Mouse (Mus musculus): ENCODE measurements at regions not wholly inside any gene's neighbourhood (a gene's known extent, or its start where the extent isn't known, plus 50 kb on each side); places are given as distances from the start of the nearest gene placed in this dataset.

- WGBS: 77% methylated on average over 3 of the region's 3 CpGs
- ATAC-seq (ENCODE audit: low read depth): no peak
- Histone ChIP-seq H3K27ac (ENCODE audit: low read depth, low read length) (no peak overlapping the region), H3K27me3 (ENCODE audit: control insufficient read depth, insufficient read depth, low read length) (no peaks in the 10 kb centered on the region), H3K36me3 (ENCODE audit: control insufficient read depth, insufficient read depth, low read length) (no peaks in the 10 kb centered on the region), H3K9me3 (ENCODE audit: control insufficient read depth, low read length) (no peaks in the 10 kb centered on the region), H3K9ac (replicated peaks; ENCODE audit: low read depth, low read length) (no peak overlapping the region), H3K4me1 (ENCODE audit: control insufficient read depth, insufficient read depth, low read length) (no peaks in the 10 kb centered on the region), H3K4me2 (ENCODE audit: low read depth, low read length) (no peak overlapping the region), H3K4me3 (ENCODE audit: low read depth, low read length) (no peak overlapping the region)
Observed at GRCm38 (mm10) chr13:82849037-82849436, 654.8 kb upstream of the Mef2c start.

DNA sequence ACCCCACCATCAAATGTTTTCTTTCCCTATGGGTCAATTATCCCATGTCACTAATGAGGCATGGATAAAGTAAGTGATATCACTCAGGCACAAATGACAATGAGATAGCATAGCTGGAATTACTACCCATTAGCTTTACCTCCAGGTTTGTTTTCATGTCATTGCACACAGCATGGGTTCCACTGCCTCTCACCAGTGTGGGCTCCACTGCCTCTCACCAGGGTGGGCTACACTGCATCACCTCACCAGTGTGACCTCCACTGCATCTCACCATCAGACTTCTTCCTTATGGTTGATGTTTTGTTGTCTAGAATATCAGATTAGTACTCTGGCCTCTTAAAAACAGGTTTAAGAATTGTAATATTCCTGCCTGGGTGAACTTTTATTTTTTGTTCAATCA is 634.0 kb upstream of the Mef2c start:
- Histone ChIP-seq H3K9ac (replicated peaks; ENCODE audit: low read depth, low read length) (no peak overlapping the region), H3K27ac (ENCODE audit: low read depth, low read length) (no peak overlapping the region), H3K27me3 (ENCODE audit: control insufficient read depth, insufficient read depth, low read length) (no peaks in the 10 kb centered on the region), H3K4me3 (ENCODE audit: low read depth, low read length) (no peak overlapping the region), H3K4me2 (ENCODE audit: low read depth, low read length) (no peak overlapping the region), H3K4me1 (ENCODE audit: control insufficient read depth, insufficient read depth, low read length) (no peaks in the 10 kb centered on the region), H3K36me3 (ENCODE audit: control insufficient read depth, insufficient read depth, low read length) (no peaks in the 10 kb centered on the region), H3K9me3 (ENCODE audit: control insufficient read depth, low read length) (no peaks in the 10 kb centered on the region)
- peak; percentile 51; the same call in 1 of the 2 replicates for ATAC-seq (ENCODE audit: low read depth)

DNA sequence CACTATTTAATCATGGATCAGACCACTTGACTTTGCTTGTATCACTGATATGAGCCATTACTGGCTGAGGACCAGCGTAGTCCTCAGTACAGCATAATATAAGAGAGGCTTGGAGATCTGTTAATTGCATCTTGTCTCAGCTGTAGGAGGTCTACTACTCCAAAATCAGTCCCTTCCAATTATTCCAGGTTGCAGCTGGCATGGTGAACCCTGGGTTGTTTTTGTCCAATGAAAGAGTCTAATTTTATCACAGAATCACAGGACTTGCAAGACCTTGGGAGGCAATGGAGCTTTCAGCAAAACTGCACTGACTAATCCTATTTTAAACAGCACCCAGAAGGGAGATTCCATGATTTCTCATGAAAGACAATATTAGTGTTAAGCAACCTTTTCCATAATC is 629.7 kb upstream of the Mef2c start:
- Histone ChIP-seq H3K9me3 (ENCODE audit: control insufficient read depth, low read length) (no peaks in the 10 kb centered on the region), H3K9ac (replicated peaks; ENCODE audit: low read depth, low read length) (no peak overlapping the region), H3K27me3 (ENCODE audit: control insufficient read depth, insufficient read depth, low read length) (no peaks in the 10 kb centered on the region), H3K4me3 (ENCODE audit: low read depth, low read length) (no peak overlapping the region), H3K4me1 (ENCODE audit: control insufficient read depth, insufficient read depth, low read length) (no peaks in the 10 kb centered on the region), H3K36me3 (ENCODE audit: control insufficient read depth, insufficient read depth, low read length) (no peaks in the 10 kb centered on the region), H3K27ac (ENCODE audit: low read depth, low read length) (no peak overlapping the region), H3K4me2 (ENCODE audit: low read depth, low read length) (no peak overlapping the region)
- no peak for ATAC-seq (ENCODE audit: low read depth)
- 91% methylated on average over 1 of the region's 1 CpGs for WGBS

- Histone ChIP-seq H3K27ac (ENCODE audit: low read depth, low read length) (no peak overlapping the region), H3K27me3 (ENCODE audit: control insufficient read depth, insufficient read depth, low read length) (no peaks in the 10 kb centered on the region), H3K9ac (replicated peaks; ENCODE audit: low read depth, low read length) (no peak overlapping the region), H3K9me3 (ENCODE audit: control insufficient read depth, low read length) (no peaks in the 10 kb centered on the region), H3K4me1 (ENCODE audit: control insufficient read depth, insufficient read depth, low read length) (no peaks in the 10 kb centered on the region), H3K4me3 (ENCODE audit: low read depth, low read length) (no peak overlapping the region), H3K4me2 (ENCODE audit: low read depth, low read length) (no peak overlapping the region), H3K36me3 (ENCODE audit: control insufficient read depth, insufficient read depth, low read length) (no peaks in the 10 kb centered on the region)
- no peak for ATAC-seq (ENCODE audit: low read depth)
Observed at GRCm38 (mm10) chr13:82883368-82883767, 620.5 kb upstream of the Mef2c start.

DNA sequence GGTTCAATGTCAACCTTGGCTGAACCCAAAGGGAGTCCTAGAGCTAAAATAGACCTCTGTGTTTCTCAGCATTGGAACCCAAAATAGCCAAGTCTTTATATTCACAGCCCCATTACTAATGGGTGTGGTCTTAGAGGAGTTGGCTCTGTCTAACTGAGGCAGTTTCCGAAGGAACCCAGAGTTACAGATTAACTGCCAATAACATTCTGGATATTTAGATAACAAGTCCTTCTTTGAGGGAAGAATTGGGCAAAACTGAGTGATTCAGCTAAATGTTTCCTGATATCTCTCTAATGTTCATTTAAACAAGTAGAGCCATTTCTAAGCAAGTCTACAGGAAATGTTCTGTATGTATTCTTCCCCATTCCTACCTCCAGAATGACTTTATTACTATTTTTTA is 615.1 kb upstream of the Mef2c start:
- Histone ChIP-seq H3K9me3 (ENCODE audit: control insufficient read depth, low read length) (no peaks in the 10 kb centered on the region), H3K36me3 (ENCODE audit: control insufficient read depth, insufficient read depth, low read length) (no peaks in the 10 kb centered on the region), H3K27ac (ENCODE audit: low read depth, low read length) (no peak overlapping the region), H3K4me2 (ENCODE audit: low read depth, low read length) (no peak overlapping the region), H3K4me3 (ENCODE audit: low read depth, low read length) (no peak overlapping the region), H3K4me1 (ENCODE audit: control insufficient read depth, insufficient read depth, low read length) (no peaks in the 10 kb centered on the region), H3K9ac (replicated peaks; ENCODE audit: low read depth, low read length) (no peak overlapping the region), H3K27me3 (ENCODE audit: control insufficient read depth, insufficient read depth, low read length) (no peaks in the 10 kb centered on the region)
- WGBS: 100% methylated on average over 1 of the region's 1 CpGs
- no peak for ATAC-seq (ENCODE audit: low read depth)

DNA sequence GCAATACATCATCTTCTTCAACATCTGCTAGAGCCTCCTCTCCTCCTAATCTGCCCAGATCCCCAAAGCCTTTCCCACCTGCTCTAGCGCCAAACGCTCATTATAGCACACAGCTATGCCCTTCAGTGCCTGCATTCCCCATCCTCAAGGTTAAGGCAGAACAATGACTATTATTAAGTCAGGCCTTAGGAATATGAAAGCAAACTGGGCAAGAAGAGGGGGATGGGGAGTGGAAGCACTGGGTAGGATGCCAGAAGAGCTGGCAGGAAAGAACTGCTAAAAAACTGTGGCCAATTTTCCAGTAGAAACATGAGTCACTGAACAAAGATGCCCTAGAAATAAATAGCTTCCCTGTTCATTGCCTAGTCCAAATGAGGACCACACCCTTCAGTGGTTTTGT is 611.1 kb upstream of the Mef2c start:
- no peak overlapping the region for H3K4me3 ChIP-seq (ENCODE audit: low read depth, low read length)
- no peaks in the 10 kb centered on the region for H3K4me1 ChIP-seq (ENCODE audit: control insufficient read depth, insufficient read depth, low read length)
- no peaks in the 10 kb centered on the region for H3K36me3 ChIP-seq (ENCODE audit: control insufficient read depth, insufficient read depth, low read length)
- H3K9ac ChIP-seq (replicated peaks; ENCODE audit: low read depth, low read length): no peak overlapping the region
- no peak overlapping the region for H3K27ac ChIP-seq (ENCODE audit: low read depth, low read length)
- H3K27me3 ChIP-seq (ENCODE audit: control insufficient read depth, insufficient read depth, low read length): no peaks in the 10 kb centered on the region
- WGBS: 75% methylated on average over 2 of the region's 2 CpGs
- H3K4me2 ChIP-seq (ENCODE audit: low read depth, low read length): no peak overlapping the region
- no peaks in the 10 kb centered on the region for H3K9me3 ChIP-seq (ENCODE audit: control insufficient read depth, low read length)
- no peak for ATAC-seq (ENCODE audit: low read depth)

- Histone ChIP-seq H3K4me3 (ENCODE audit: low read depth, low read length) (no peak overlapping the region), H3K27ac (ENCODE audit: low read depth, low read length) (no peak overlapping the region), H3K9ac (replicated peaks; ENCODE audit: low read depth, low read length) (no peak overlapping the region), H3K36me3 (ENCODE audit: control insufficient read depth, insufficient read depth, low read length) (no peaks in the 10 kb centered on the region), H3K4me2 (ENCODE audit: low read depth, low read length) (no peak overlapping the region), H3K4me1 (ENCODE audit: control insufficient read depth, insufficient read depth, low read length) (no peaks in the 10 kb centered on the region), H3K9me3 (ENCODE audit: control insufficient read depth, low read length) (no peaks in the 10 kb centered on the region), H3K27me3 (ENCODE audit: control insufficient read depth, insufficient read depth, low read length) (no peaks in the 10 kb centered on the region)
- ATAC-seq (ENCODE audit: low read depth): no peak
- WGBS: 71% methylated on average over 4 of the region's 4 CpGs
Observed at GRCm38 (mm10) chr13:82899686-82900085, 604.1 kb upstream of the Mef2c start.

DNA sequence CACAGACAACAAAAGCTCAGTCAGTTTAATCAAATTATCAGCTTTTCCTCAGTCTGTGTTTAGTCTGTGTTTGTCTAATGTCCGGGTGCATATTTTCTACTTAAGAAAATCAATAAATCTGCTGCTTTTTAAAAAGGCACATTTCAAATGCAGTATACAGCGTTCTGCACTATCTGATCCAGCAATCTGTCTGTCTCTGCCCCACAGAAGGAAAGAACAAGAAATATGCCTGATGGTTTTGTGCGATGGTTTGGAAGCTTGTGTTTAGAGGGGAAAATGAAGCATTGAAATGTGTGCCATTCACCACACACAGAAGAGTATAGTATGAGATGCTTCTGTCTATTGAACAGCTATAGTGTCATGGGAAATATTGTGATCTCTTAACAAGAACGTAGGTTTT is 601.7 kb upstream of the Mef2c start:
- no peak overlapping the region for H3K27ac ChIP-seq (ENCODE audit: low read depth, low read length)
- no peaks in the 10 kb centered on the region for H3K4me1 ChIP-seq (ENCODE audit: control insufficient read depth, insufficient read depth, low read length)
- no peak for ATAC-seq (ENCODE audit: low read depth)
- no peak overlapping the region for H3K4me2 ChIP-seq (ENCODE audit: low read depth, low read length)
- H3K27me3 ChIP-seq (ENCODE audit: control insufficient read depth, insufficient read depth, low read length): no peaks in the 10 kb centered on the region
- no peaks in the 10 kb centered on the region for H3K36me3 ChIP-seq (ENCODE audit: control insufficient read depth, insufficient read depth, low read length)
- 75% methylated on average over 4 of the region's 4 CpGs for whole genome bisulfite sequencing
- H3K9ac ChIP-seq (replicated peaks; ENCODE audit: low read depth, low read length): no peak overlapping the region
- H3K4me3 ChIP-seq (ENCODE audit: low read depth, low read length): no peak overlapping the region
- no peaks in the 10 kb centered on the region for H3K9me3 ChIP-seq (ENCODE audit: control insufficient read depth, low read length)

- Histone ChIP-seq H3K36me3 (ENCODE audit: control insufficient read depth, insufficient read depth, low read length) (no peaks in the 10 kb centered on the region), H3K27me3 (ENCODE audit: control insufficient read depth, insufficient read depth, low read length) (no peaks in the 10 kb centered on the region), H3K4me1 (ENCODE audit: control insufficient read depth, insufficient read depth, low read length) (no peaks in the 10 kb centered on the region), H3K4me2 (ENCODE audit: low read depth, low read length) (no peak overlapping the region), H3K9ac (replicated peaks; ENCODE audit: low read depth, low read length) (no peak overlapping the region), H3K4me3 (ENCODE audit: low read depth, low read length) (no peak overlapping the region), H3K27ac (ENCODE audit: low read depth, low read length) (no peak overlapping the region), H3K9me3 (ENCODE audit: control insufficient read depth, low read length) (no peaks in the 10 kb centered on the region)
- ATAC-seq (ENCODE audit: low read depth): no peak
Observed at GRCm38 (mm10) chr13:82903637-82904036, 600.2 kb upstream of the Mef2c start.

DNA sequence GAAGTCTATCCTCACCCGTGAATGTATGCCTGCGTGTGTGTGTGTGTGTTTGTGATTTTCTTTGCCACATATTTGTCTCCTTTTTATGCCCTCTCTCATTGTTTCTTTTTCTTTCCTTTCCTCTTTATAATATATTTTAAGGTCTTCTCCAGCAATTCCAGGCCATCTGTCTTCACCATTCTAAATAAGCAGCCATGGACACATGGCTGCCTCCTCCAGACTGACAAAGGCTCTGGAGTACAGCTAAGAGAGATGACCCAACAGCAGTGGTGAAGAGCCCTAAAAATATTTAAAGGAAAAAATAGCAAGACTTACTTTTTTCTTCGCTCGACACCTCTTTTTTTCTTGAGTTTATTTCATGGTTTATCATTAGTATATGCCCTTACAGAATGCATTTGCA is 596.1 kb upstream of the Mef2c start:
- no peaks in the 10 kb centered on the region for H3K27me3 ChIP-seq (ENCODE audit: control insufficient read depth, insufficient read depth, low read length)
- H3K4me1 ChIP-seq (ENCODE audit: control insufficient read depth, insufficient read depth, low read length): no peaks in the 10 kb centered on the region
- H3K4me3 ChIP-seq (ENCODE audit: low read depth, low read length): no peak overlapping the region
- H3K9ac ChIP-seq (replicated peaks; ENCODE audit: low read depth, low read length): no peak overlapping the region
- H3K9me3 ChIP-seq (ENCODE audit: control insufficient read depth, low read length): no peaks in the 10 kb centered on the region
- H3K4me2 ChIP-seq (ENCODE audit: low read depth, low read length): no peak overlapping the region
- no peak overlapping the region for H3K27ac ChIP-seq (ENCODE audit: low read depth, low read length)
- ATAC-seq (ENCODE audit: low read depth): no peak
- H3K36me3 ChIP-seq (ENCODE audit: control insufficient read depth, insufficient read depth, low read length): no peaks in the 10 kb centered on the region
- 90% methylated on average over 4 of the region's 4 CpGs for WGBS

All from neural tube, embryonic 14.5 days (tissue).